Mouse (Mus musculus): ENCODE measurements at regions not wholly inside any gene's neighbourhood (a gene's known extent, or its start where the extent isn't known, plus 50 kb on each side); places are given as distances from the start of the nearest gene placed in this dataset.

GRCm38 (mm10) chr1:30362072-30362769 is 511.5 kb downstream of the Phf3 start:
- no peak overlapping the region for H3K27ac ChIP-seq (ENCODE audit: insufficient read depth, low read length)
- H3K27me3 ChIP-seq (ENCODE audit: control insufficient read depth, insufficient read depth, low read length), result no peaks in the 10 kb centered on the region
- H3K4me1 ChIP-seq (ENCODE audit: control insufficient read depth, insufficient read depth, low read length), result no peaks in the 10 kb centered on the region
- no peak overlapping the region for H3K4me3 ChIP-seq (replicated peaks; ENCODE audit: insufficient read depth, low read depth, low read length)
- 52% methylated on average over 7 of the region's 7 CpGs for WGBS
- DNase-seq, result no peak
- TF ChIP-seq POLR2A (IDR thresholded peaks at IDR 0.05; ENCODE audit: borderline replicate concordance, insufficient read depth, low read length), result no peak
- TF ChIP-seq CTCF (IDR thresholded peaks at IDR 0.05; ENCODE audit: borderline replicate concordance, insufficient read depth, low read depth, low read length), result no peak

GRCm38 (mm10) chr1:30320657-30321262 is 553.0 kb downstream of the Phf3 start:
- no peak overlapping the region for H3K27ac ChIP-seq (ENCODE audit: insufficient read depth, low read length)
- 80% methylated on average over 6 of the region's 6 CpGs for WGBS
- no peak for DNase-seq
- H3K27me3 ChIP-seq (ENCODE audit: control insufficient read depth, insufficient read depth, low read length), result no peaks in the 10 kb centered on the region
- TF ChIP-seq POLR2A (IDR thresholded peaks at IDR 0.05; ENCODE audit: borderline replicate concordance, insufficient read depth, low read length) (no peak), CTCF (IDR thresholded peaks at IDR 0.05; ENCODE audit: borderline replicate concordance, insufficient read depth, low read depth, low read length) (no peak)
- no peak overlapping the region for H3K4me3 ChIP-seq (replicated peaks; ENCODE audit: insufficient read depth, low read depth, low read length)
- H3K4me1 ChIP-seq (ENCODE audit: control insufficient read depth, insufficient read depth, low read length), result no peaks in the 10 kb centered on the region

- H3K27me3 ChIP-seq (ENCODE audit: control insufficient read depth, insufficient read depth, low read length), result no peaks in the 10 kb centered on the region
- no peaks in the 10 kb centered on the region for H3K4me1 ChIP-seq (ENCODE audit: control insufficient read depth, insufficient read depth, low read length)
- H3K27ac ChIP-seq (ENCODE audit: insufficient read depth, low read length), result no peak overlapping the region
- no peak overlapping the region for H3K4me3 ChIP-seq (replicated peaks; ENCODE audit: insufficient read depth, low read depth, low read length)
- no peak for DNase-seq
- WGBS, result 71% methylated on average over 8 of the region's 8 CpGs
- TF ChIP-seq POLR2A (IDR thresholded peaks at IDR 0.05; ENCODE audit: borderline replicate concordance, insufficient read depth, low read length) (no peak), CTCF (IDR thresholded peaks at IDR 0.05; ENCODE audit: borderline replicate concordance, insufficient read depth, low read depth, low read length) (no peak)
Observed at GRCm38 (mm10) chr1:30318195-30318594, 555.5 kb downstream of the Phf3 start.

GRCm38 (mm10) chr1:30289073-30289472 is 584.6 kb downstream of the Phf3 start:
- no peaks in the 10 kb centered on the region for H3K4me1 ChIP-seq (ENCODE audit: control insufficient read depth, insufficient read depth, low read length)
- DNase-seq, result no peak
- H3K27me3 ChIP-seq (ENCODE audit: control insufficient read depth, insufficient read depth, low read length), result no peaks in the 10 kb centered on the region
- no peak for TF ChIP-seq POLR2A (IDR thresholded peaks at IDR 0.05; ENCODE audit: borderline replicate concordance, insufficient read depth, low read length)
- TF ChIP-seq CTCF (IDR thresholded peaks at IDR 0.05; ENCODE audit: borderline replicate concordance, insufficient read depth, low read depth, low read length), result no peak
- 36% methylated on average over 2 of the region's 2 CpGs for WGBS
- no peak overlapping the region for H3K4me3 ChIP-seq (replicated peaks; ENCODE audit: insufficient read depth, low read depth, low read length)
- H3K27ac ChIP-seq (ENCODE audit: insufficient read depth, low read length), result no peak overlapping the region

GRCm38 (mm10) chr1:30262418-30262817 is 611.3 kb downstream of the Phf3 start:
- Histone ChIP-seq H3K4me3 (replicated peaks; ENCODE audit: insufficient read depth, low read depth, low read length) (no peak overlapping the region), H3K4me1 (ENCODE audit: control insufficient read depth, insufficient read depth, low read length) (peaks cover 3% of the 10 kb centered on the region; the same call in 1 of the 2 replicates), H3K27ac (ENCODE audit: insufficient read depth, low read length) (no peak overlapping the region), H3K27me3 (ENCODE audit: control insufficient read depth, insufficient read depth, low read length) (no peaks in the 10 kb centered on the region)
- 10% methylated on average over 2 of the region's 2 CpGs for WGBS
- DNase-seq, result no peak
- TF ChIP-seq POLR2A (IDR thresholded peaks at IDR 0.05; ENCODE audit: borderline replicate concordance, insufficient read depth, low read length) (no peak), CTCF (IDR thresholded peaks at IDR 0.05; ENCODE audit: borderline replicate concordance, insufficient read depth, low read depth, low read length) (no peak)

- Histone ChIP-seq H3K27me3 (ENCODE audit: control insufficient read depth, insufficient read depth, low read length) (no peaks in the 10 kb centered on the region), H3K4me3 (replicated peaks; ENCODE audit: insufficient read depth, low read depth, low read length) (no peak overlapping the region), H3K27ac (ENCODE audit: insufficient read depth, low read length) (no peak overlapping the region), H3K4me1 (ENCODE audit: control insufficient read depth, insufficient read depth, low read length) (peaks cover 3% of the 10 kb centered on the region; the same call in 1 of the 2 replicates)
- WGBS, result 70% methylated on average over 3 of the region's 3 CpGs
- TF ChIP-seq CTCF (IDR thresholded peaks at IDR 0.05; ENCODE audit: borderline replicate concordance, insufficient read depth, low read depth, low read length) (no peak), POLR2A (IDR thresholded peaks at IDR 0.05; ENCODE audit: borderline replicate concordance, insufficient read depth, low read length) (no peak)
- DNase-seq, result no peak
Observed at GRCm38 (mm10) chr1:30259547-30259946, 614.2 kb downstream of the Phf3 start.

GRCm38 (mm10) chr1:30216764-30217348 is 656.9 kb downstream of the Phf3 start:
- Histone ChIP-seq H3K27me3 (ENCODE audit: control insufficient read depth, insufficient read depth, low read length) (no peaks in the 10 kb centered on the region), H3K4me3 (replicated peaks; ENCODE audit: insufficient read depth, low read depth, low read length) (no peak overlapping the region), H3K4me1 (ENCODE audit: control insufficient read depth, insufficient read depth, low read length) (no peaks in the 10 kb centered on the region), H3K27ac (ENCODE audit: insufficient read depth, low read length) (no peak overlapping the region)
- 12% methylated on average over 4 of the region's 4 CpGs for WGBS
- no peak for DNase-seq
- TF ChIP-seq POLR2A (IDR thresholded peaks at IDR 0.05; ENCODE audit: borderline replicate concordance, insufficient read depth, low read length) (no peak), CTCF (IDR thresholded peaks at IDR 0.05; ENCODE audit: borderline replicate concordance, insufficient read depth, low read depth, low read length) (no peak)
